Mouse (Mus musculus): ENCODE results near the gene Als2.

DNA sequence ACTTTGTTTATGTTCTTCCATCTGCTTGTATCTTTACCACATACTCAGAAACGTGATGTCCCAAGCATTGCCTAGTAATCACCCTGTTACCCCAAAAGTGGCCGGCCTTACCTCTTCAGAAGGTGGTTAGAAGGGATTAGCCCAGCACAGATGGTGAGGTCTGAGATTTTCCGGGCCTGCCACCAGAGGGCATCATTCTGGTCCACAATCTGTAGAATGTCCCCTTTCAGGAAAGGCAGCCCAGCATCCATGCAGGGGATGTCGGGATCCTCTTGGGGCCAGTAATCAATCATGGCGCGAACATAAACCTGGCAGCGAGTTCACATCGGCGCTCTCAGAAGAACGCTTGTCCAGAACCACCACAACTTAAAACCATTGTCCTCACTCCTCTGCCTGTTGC lies 92.5 kb downstream of the Als2 start:
- TF ChIP-seq POLR2A (IDR thresholded peaks at IDR 0.05; ENCODE audit: extremely low read depth, insufficient read depth, low read length) (no peak), CTCF (IDR thresholded peaks at IDR 0.05; ENCODE audit: extremely low read depth, insufficient read depth, low read length) (no peak)

Measured in cortical plate, adult 2 months (tissue).